Mouse (Mus musculus) spleen, adult 2 months (tissue): ENCODE results near the gene Adamts10.

Source experiments
- CTCF ChIP-seq: fragments of 200-500 bp; IDR thresholded peaks from 2 replicates; pipeline ENCODE4 v1.5.1; 2011; ENCODE audit warnings: mild to moderate bottlenecking, inconsistent platforms; ENCODE audit not compliant: insufficient read depth, insufficient read length, insufficient replicate concordance; ENCODE audit errors: extremely low read depth
- POLR2A ChIP-seq: fragments of 200-500 bp; IDR thresholded peaks from 2 replicates; pipeline ENCODE4 v1.6.1; 2011; ENCODE audit warnings: low read depth, low read length, inconsistent platforms

GRCm38 (mm10) chr17:33513874-33514273, 10.1 kb upstream of the Adamts10 start:
- TF ChIP-seq POLR2A = no peak
- TF ChIP-seq CTCF = no peak
